Mouse (Mus musculus) midbrain, embryonic 12.5 days (tissue): Measurements from ENCODE around the gene Prelid3b. TPM values are rescaled to one million over a fixed set of nuclear protein-coding genes. Genes with fewer than 3 reads are reported as not detected.
A peak's percentile ranks its signal among the peaks of the same experiment; 100 is the strongest.

Source experiments
- ATAC-seq: fragments of 200-750 bp; cut with Nextera tagmentation; 2 replicates; pipeline ENCODE4 v1.8.0; 2017; ENCODE audit warnings: low read depth, moderate TSS enrichment, moderate library complexity; ENCODE audit not compliant: low FRiP score
- H3K27ac ChIP-seq: fragments of 300-500 bp; sonication (generic); replicated peaks from 2 replicates; pipeline ENCODE4 v1.5.1; 2016; ENCODE audit warnings: mild to moderate bottlenecking
- H3K27me3 ChIP-seq: fragments of 300-500 bp; sonication (generic); 2 replicates; pipeline ENCODE4 v1.6.1; 2016; ENCODE audit warnings: mild to moderate bottlenecking
- H3K36me3 ChIP-seq: fragments of 300-500 bp; sonication (generic); 2 replicates; pipeline ENCODE4 v1.6.1; 2016
- H3K4me1 ChIP-seq: fragments of 300-500 bp; sonication (generic); 2 replicates; pipeline ENCODE4 v1.6.1; 2016
- H3K4me2 ChIP-seq: fragments of 300-500 bp; sonication (generic); replicated peaks from 2 replicates; pipeline ENCODE4 v1.6.1; 2016; ENCODE audit warnings: mild to moderate bottlenecking, moderate library complexity
- H3K4me3 ChIP-seq: fragments of 300-500 bp; sonication (generic); 2 replicates; pipeline ENCODE4 v1.5.1; 2016; ENCODE audit warnings: mild to moderate bottlenecking
- H3K9ac ChIP-seq: fragments of 300-500 bp; sonication (generic); replicated peaks from 2 replicates; pipeline ENCODE4 v1.6.1; 2016; ENCODE audit warnings: mild to moderate bottlenecking, moderate library complexity
- H3K9me3 ChIP-seq: fragments of 300-500 bp; sonication (generic); 2 replicates; pipeline ENCODE4 v1.6.1; 2016; ENCODE audit warnings: mild to moderate bottlenecking
- WGBS: fragments of 180-500 bp; shearing (Covaris S2); methylation state at CpG from one replicate; pipeline ENCODE4 v1.1.7; 2016; 5-methylcytosine and 5-hydroxymethylcytosine counted together
- polyA plus RNA-seq: library from polyadenylated mRNA; unstranded; fragments of >200 nt; fragmentation: Nextera tagmentation; extraction: Ambion mirVana; gene quantifications from 2 replicates; pipeline ENCODE4 v1.2.1, GENCODE M21; 2016

Prelid3b gene
- polyA plus RNA-seq, 1 experiment from 2014 or later: 102 TPM

DNA sequence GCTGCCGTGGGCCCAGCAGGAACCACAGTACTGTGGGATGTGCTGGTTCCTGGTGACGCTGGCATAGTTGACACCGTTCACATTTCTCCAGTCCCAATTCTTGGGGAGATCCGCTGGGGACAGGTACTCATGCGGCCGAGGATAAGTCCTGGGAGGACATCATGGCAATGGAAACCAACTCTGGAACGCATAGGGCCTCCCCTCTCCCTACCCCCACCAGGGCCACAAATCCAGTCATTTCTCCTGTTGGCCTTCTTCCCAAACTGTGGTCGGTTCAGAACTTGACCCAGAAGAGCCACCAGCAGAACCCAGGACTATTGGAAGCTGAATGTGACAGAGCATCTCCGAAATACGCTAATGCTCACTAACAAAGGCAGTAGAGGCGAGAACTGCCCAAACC is 34.7 kb downstream of the Prelid3b start:
- H3K27me3 ChIP-seq: no peaks in the 10 kb centered on the region; the same call in 1 of the 2 replicates
- 0 out of 2 replicates have a peak, but pooled peaks cover 6% of the 10 kb centered on the region for H3K36me3 ChIP-seq
- H3K4me1 ChIP-seq: peaks cover 20% of the 10 kb centered on the region
- no peak overlapping the region; the same call in 1 of the 2 replicates for H3K27ac ChIP-seq
- WGBS: 64% methylated on average over 11 of the region's 11 CpGs
- H3K4me2 ChIP-seq: peak overlapping the region; percentile 71
- no peaks in the 10 kb centered on the region for H3K9me3 ChIP-seq
- peak overlapping the region; percentile 59 for H3K9ac ChIP-seq
- ATAC-seq: 0 out of 2 replicates have a peak, but pooled peaks have one; percentile 1
- peak overlapping the region; percentile 56 for H3K4me3 ChIP-seq

- Histone ChIP-seq H3K27ac (no peak overlapping the region), H3K9ac (no peak overlapping the region), H3K4me3 (no peak overlapping the region), H3K4me1 (peaks cover 20% of the 10 kb centered on the region), H3K27me3 (no peaks in the 10 kb centered on the region; the same call in 1 of the 2 replicates), H3K36me3 (0 out of 2 replicates have a peak, but pooled peaks cover 10% of the 10 kb centered on the region), H3K9me3 (no peaks in the 10 kb centered on the region), H3K4me2 (peak overlapping the region; percentile 71)
- 98% methylated on average over 4 of the region's 4 CpGs for WGBS
- no peak for ATAC-seq
These were observed 35.2 kb downstream of the Prelid3b start for GRCm38 (mm10) chr2:174437697-174437982.

DNA sequence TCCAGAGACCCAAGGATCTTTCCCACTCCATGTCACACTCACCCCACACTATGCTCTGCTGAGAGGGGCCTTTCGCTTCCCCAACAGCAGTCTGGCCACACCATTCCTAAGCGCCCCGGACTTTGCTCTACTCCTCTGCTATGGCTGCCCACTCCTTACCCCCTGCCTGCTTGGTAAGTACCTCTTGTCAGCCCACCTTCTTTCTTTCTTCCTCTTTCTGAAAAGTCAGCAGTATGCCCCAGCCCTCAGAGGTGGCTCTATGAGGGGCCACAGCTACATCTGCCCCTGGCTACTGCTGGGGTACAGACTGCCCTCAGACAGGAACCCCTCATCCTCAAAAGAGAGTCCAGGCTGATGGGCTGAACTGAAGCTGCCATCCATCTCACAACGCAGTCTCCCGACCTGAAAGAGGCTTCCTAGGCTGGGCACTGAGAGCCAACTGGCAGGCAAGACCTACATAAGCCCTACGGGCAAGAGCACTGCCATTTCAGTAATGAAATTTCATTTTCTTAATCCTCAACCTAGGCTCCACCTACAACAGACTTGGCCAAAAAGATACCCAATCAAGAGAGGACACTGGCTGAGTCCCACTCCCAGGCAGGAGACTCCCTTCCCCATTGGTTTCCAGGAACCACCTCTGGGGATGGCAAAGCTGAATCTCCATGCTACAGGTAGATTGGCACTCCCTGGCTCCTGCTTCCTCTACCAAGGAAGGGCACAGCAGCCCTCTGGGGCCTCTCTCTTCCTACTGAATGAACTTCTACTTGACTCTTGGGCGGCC is 35.8 kb downstream of the Prelid3b start:
- whole genome bisulfite sequencing: 96% methylated on average over 7 of the region's 7 CpGs
- Histone ChIP-seq H3K27me3 (no peaks in the 10 kb centered on the region), H3K27ac (no peak overlapping the region), H3K4me3 (no peak overlapping the region), H3K4me1 (peaks cover 20% of the 10 kb centered on the region), H3K9me3 (no peaks in the 10 kb centered on the region), H3K4me2 (no peak overlapping the region), H3K36me3 (0 out of 2 replicates have a peak, but pooled peaks cover 13% of the 10 kb centered on the region), H3K9ac (no peak overlapping the region)
- no peak for ATAC-seq

DNA sequence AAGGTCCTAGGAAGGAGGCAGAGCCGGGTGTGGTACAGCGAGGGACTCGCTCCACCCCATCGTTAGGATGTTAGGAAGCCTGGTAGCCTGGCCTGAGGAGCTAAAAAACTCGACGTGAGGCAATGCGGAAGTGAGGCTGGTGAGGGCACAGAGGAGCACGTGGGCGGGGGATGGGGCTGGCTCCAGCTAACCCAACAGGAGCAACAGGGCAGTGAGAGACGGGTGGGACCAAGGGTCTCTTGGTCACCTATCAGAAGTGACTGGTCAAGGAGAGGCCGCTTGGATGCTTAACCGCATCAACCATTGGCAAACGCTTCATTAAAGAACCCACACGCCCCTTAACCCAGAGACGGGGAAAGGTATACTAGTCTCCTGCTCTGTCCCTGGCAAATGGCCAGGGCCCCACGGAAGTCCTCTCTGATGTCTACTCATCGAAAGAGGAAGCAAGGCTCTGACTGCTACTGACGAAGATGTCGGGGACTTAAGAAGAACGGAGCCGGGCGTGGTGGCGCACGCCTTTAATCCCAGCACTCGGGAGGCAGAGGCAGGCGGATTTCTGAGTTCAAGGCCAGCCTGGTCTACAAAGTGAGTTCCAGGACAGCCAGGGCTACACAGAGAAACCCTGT is 36.7 kb downstream of the Prelid3b start:
- 91% methylated on average over 26 of the region's 26 CpGs for WGBS
- peaks cover 20% of the 10 kb centered on the region for H3K4me1 ChIP-seq
- ATAC-seq: no peak
- H3K27me3 ChIP-seq: no peaks in the 10 kb centered on the region
- no peak overlapping the region for H3K4me2 ChIP-seq
- H3K4me3 ChIP-seq: no peak overlapping the region
- no peaks in the 10 kb centered on the region for H3K9me3 ChIP-seq
- 0 out of 2 replicates have a peak, but pooled peaks cover 13% of the 10 kb centered on the region for H3K36me3 ChIP-seq
- no peak overlapping the region for H3K27ac ChIP-seq
- H3K9ac ChIP-seq: no peak overlapping the region

DNA sequence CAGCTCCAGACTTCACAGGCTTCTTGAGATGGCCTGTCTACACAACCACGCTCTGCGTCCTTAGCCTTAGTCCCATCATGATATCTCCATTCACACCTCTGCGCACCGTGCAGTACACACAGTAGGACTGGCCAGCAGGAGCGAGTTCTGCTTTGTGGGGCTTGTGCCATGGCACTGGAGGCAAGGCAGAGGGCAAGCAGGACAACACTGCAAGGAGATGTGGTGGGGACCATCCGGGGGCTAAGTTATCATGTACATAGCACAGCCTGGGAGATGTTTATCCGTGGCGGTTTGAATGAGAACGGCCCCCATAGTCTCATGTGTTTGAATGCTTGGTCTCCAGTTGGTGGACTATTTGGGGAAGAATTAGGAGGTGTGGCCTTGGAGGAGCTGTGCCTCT is 37.9 kb downstream of the Prelid3b start:
- Histone ChIP-seq H3K9me3 (no peaks in the 10 kb centered on the region), H3K4me2 (no peak overlapping the region), H3K36me3 (0 out of 2 replicates have a peak, but pooled peaks cover 13% of the 10 kb centered on the region), H3K27me3 (no peaks in the 10 kb centered on the region), H3K27ac (no peak overlapping the region), H3K9ac (no peak overlapping the region), H3K4me3 (no peak overlapping the region), H3K4me1 (peaks cover 20% of the 10 kb centered on the region)
- 96% methylated on average over 9 of the region's 9 CpGs for WGBS
- ATAC-seq: no peak

GRCm38 (mm10) chr2:174428996-174429591 is 43.8 kb downstream of the Prelid3b start:
- Histone ChIP-seq H3K27me3 (no peaks in the 10 kb centered on the region), H3K4me2 (no peak overlapping the region), H3K27ac (no peak overlapping the region), H3K9me3 (no peaks in the 10 kb centered on the region), H3K9ac (no peak overlapping the region), H3K4me3 (no peak overlapping the region), H3K36me3 (peaks cover 65% of the 10 kb centered on the region), H3K4me1 (peaks cover 8% of the 10 kb centered on the region; the same call in 1 of the 2 replicates)
- 77% methylated on average over 10 of the region's 10 CpGs for WGBS
- peak; percentile 53 for ATAC-seq

DNA sequence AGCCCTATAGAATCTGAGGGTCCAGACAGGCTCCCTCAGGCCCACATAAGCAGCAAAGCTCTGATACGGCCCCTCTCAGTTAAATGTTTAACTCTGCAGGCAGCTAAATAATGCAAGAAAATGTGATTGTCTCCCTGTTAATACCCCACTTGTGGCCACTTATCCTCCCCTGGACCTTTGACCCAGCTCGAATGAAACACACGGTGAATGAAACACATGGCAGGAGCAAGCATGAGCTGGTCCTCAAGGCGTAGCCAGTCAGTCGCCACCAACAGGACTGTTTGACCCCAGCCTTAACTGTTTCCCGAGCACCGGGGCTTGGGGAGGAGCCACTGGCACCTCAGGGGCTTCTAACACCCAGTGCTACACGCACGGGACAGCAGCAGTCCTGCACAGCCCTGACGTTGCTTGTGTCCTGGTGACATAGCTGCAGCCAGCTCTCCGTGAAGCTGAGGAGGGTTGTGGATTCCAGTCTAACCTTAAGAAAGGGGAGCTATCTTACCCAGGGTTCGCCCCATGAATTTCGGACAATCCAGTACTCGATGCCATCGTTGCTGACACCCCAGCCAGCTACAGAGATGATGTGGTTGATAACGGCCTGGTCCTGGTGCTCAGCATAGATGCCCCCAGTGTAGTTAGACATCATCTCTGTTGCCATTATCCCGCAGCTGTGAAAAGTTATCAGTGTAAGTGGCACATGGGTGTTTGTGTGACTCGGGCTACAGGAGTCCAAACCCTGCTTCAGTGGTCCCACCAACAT is 44.6 kb downstream of the Prelid3b start:
- ATAC-seq: no peak
- H3K9ac ChIP-seq: no peak overlapping the region
- 73% methylated on average over 18 of the region's 18 CpGs for WGBS
- no peaks in the 10 kb centered on the region for H3K27me3 ChIP-seq
- H3K4me3 ChIP-seq: no peak overlapping the region
- peaks cover 8% of the 10 kb centered on the region; the same call in 1 of the 2 replicates for H3K4me1 ChIP-seq
- no peaks in the 10 kb centered on the region for H3K9me3 ChIP-seq
- no peak overlapping the region for H3K27ac ChIP-seq
- H3K36me3 ChIP-seq: peaks cover 68% of the 10 kb centered on the region
- H3K4me2 ChIP-seq: no peak overlapping the region

DNA sequence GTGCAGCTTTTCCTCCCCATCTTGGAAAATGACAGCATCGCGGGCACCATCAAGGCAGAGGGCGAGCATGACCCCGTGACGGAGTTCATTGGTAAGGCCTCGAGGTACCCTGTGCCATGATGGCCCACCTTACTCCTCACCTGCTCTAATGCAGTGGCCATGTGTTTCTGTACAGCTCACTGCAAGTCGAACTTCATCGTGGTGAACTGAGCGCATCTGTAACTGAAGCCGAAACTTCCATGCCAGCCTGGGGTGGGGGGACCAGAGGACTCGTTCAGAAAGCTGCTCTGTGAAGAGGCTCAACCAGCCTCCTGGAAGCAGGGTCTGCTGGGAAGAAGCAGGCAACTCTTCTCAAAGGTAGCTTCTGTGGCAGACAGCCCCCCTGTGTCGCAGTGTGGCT is 46.0 kb downstream of the Prelid3b start:
- H3K9ac ChIP-seq: no peak overlapping the region
- peaks cover 74% of the 10 kb centered on the region for H3K36me3 ChIP-seq
- H3K9me3 ChIP-seq: no peaks in the 10 kb centered on the region
- peaks cover 8% of the 10 kb centered on the region; the same call in 1 of the 2 replicates for H3K4me1 ChIP-seq
- no peak for ATAC-seq
- H3K4me3 ChIP-seq: no peak overlapping the region
- H3K4me2 ChIP-seq: no peak overlapping the region
- 94% methylated on average over 12 of the region's 12 CpGs for WGBS
- no peak overlapping the region for H3K27ac ChIP-seq
- no peaks in the 10 kb centered on the region for H3K27me3 ChIP-seq

GRCm38 (mm10) chr2:174424301-174425085 is 48.4 kb downstream of the Prelid3b start:
- 96% methylated on average over 11 of the region's 11 CpGs for WGBS

DNA sequence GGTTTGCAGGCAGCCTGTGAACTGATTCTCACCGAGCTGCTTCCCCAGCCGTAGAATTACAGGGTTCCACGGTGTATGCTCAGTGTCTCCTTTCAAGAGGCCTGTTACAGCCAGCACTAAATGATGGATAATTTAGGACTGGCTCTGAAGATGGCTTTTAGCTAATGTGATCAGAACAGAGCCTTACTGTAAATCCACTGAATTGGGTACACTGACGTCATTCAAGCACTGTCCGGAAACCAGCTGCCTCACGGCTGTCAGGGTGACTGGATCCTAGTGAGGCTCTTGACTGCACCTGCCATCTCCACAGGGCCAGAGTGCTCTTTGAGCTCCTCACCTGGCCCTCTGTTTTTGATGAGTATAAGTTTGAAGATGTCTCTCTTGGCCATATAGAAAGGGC is 51.8 kb downstream of the Prelid3b start:
- ATAC-seq: no peak
- H3K36me3 ChIP-seq: peaks cover 66% of the 10 kb centered on the region
- WGBS: 92% methylated on average over 6 of the region's 6 CpGs
- peaks cover 12% of the 10 kb centered on the region for H3K4me1 ChIP-seq
- H3K9ac ChIP-seq: no peak overlapping the region
- H3K9me3 ChIP-seq: no peaks in the 10 kb centered on the region
- H3K27me3 ChIP-seq: no peaks in the 10 kb centered on the region
- no peak overlapping the region for H3K4me3 ChIP-seq
- no peak overlapping the region for H3K27ac ChIP-seq
- no peak overlapping the region for H3K4me2 ChIP-seq

More at GRCm38 (mm10) chr2:174424301-174425085, 48.4 kb downstream of the Prelid3b start:
- no peak overlapping the region for H3K4me3 ChIP-seq
- no peak overlapping the region for H3K4me2 ChIP-seq
- ATAC-seq: no peak
- H3K9ac ChIP-seq: no peak overlapping the region
- H3K4me1 ChIP-seq: peaks cover 7% of the 10 kb centered on the region; the same call in 1 of the 2 replicates
- peaks cover 96% of the 10 kb centered on the region for H3K36me3 ChIP-seq
- no peaks in the 10 kb centered on the region for H3K27me3 ChIP-seq
- no peak overlapping the region for H3K27ac ChIP-seq
- H3K9me3 ChIP-seq: no peaks in the 10 kb centered on the region

DNA sequence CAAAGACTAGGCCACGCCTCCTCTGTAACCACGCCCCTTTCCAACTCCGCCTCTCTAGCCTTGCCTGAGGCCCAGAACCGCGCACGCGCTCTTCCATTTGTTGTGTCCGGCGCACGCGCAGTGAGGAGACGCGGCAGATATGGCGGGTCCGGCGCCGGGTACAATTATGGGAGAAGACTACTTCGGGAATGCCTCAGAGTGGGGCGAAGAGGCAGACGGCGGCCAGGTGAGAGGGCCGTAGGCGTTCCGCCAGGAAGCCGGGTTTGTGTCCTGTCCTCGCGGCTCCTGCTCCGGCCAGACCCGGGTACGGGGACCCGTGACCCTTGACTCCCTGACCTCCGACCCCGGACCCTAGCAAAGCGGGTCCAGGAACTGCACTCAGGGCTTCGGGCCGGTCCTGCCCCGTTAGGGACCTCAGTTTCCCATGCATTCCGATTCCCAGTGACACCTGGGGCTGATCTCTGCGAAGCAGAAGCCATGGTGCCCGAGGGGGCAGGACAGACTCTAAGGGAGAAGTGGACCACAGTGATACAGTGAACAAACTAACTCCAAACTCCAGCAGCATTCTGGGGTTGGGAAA is 57.1 kb downstream of the Prelid3b start, which contains the start of gene Nelfcd:
Gene Nelfcd, plus strand, starts transcription at position 74 of the 580 bp plus-strand sequence.
- 0 out of 2 replicates have a peak, but pooled peaks cover 3% of the 10 kb centered on the region for H3K27me3 ChIP-seq
- H3K36me3 ChIP-seq: peaks cover 15% of the 10 kb centered on the region
- WGBS: under 1% methylated on average over 40 of the region's 40 CpGs
- H3K27ac ChIP-seq: no peak within 1 kb of the TSS
- H3K4me1 ChIP-seq: peaks cover 13% of the 10 kb centered on the region
- H3K9me3 ChIP-seq: no peaks in the 10 kb centered on the region
- ATAC-seq: peak; percentile 95
- H3K4me2 ChIP-seq: peak within 1 kb of the TSS; percentile 77
- H3K4me3 ChIP-seq: peak within 1 kb of the TSS; percentile 89
- H3K9ac ChIP-seq: peak within 1 kb of the TSS; percentile 83
